Mouse (Mus musculus) lung, postnatal 0 days (tissue): Measurements from ENCODE around the gene Fsd1l.

ENCODE experiments used
- CTCF ChIP-seq: IDR thresholded peaks from 2 replicates; pipeline ENCODE4 v1.5.1; 2016; ENCODE audit warnings: antibody characterized with exemption, mild to moderate bottlenecking
- EP300 ChIP-seq: IDR thresholded peaks from 2 replicates; pipeline ENCODE4 v1.6.1; 2016; ENCODE audit warnings: antibody characterized with exemption, mild to moderate bottlenecking, control low read depth

DNA sequence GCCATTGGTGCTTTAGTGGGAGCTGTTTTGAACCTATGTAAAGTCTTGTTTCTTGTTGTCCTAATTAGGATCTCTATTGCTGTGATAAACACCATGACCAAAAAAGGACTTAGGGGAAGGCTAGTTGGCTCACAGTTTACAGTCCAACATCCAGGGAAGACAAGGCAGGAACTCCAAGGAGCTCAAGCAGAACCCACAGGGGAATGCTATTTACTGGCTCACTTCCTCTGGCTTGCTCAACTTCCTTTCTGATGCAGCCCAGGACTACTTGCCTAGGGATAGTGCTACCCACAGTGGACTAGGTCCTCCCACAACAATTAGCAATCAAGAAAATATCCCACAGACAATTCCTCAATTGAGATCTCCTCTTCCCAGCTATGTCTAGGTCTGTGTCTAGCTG is 43.6 kb upstream of the Fsd1l start:
- TF ChIP-seq EP300: no peak
- no peak for TF ChIP-seq CTCF
